Mouse (Mus musculus): ENCODE measurements around the gene Fam193a. TPM values are rescaled to one million over a fixed set of nuclear protein-coding genes. Genes with fewer than 3 reads are reported as not detected.

Fam193a gene
- total RNA-seq, 2 experiments from 2014 or later, result 39.0 to 43.3 TPM

GRCm38 (mm10) chr5:34468039-34468775 lies 98.5 kb downstream of the Fam193a start:
- intact Hi-C loops (cut with DNase I), result no loop called here
- Histone ChIP-seq H3K27ac (no peak overlapping the region), H3K4me3 (no peak overlapping the region)
- DNase-seq (ENCODE audit: extremely low spot score in 1 of 2, low spot score in 2 of 2), result no peak
- TF ChIP-seq CTCF (IDR thresholded peaks at IDR 0.05), result no peak

DNA sequence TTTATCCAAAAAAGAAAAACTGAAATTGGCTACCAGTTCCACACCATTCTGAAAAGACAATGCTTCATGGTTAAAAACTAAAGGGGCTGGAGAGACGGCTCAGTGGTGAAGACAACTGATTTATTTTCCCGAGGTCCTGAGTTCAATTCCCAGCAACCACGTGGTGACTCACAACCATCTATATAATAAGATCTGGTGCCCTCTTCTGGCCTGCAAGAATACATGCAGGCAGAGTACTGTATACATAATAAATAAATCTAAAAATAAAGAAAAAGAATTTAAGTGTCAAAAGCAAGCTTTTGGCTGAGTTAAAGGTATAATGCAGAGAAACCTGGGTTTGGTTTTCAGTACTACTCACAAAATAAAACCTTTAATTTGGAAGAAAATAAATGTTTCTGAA lies 111.2 kb downstream of the Fam193a start:
- Histone ChIP-seq H3K4me3 (no peak overlapping the region), H3K27ac (no peak overlapping the region)
- intact Hi-C loops (cut with DNase I), result no loop called here
- TF ChIP-seq CTCF (IDR thresholded peaks at IDR 0.05), result peak; percentile 40
- DNase-seq (ENCODE audit: extremely low spot score in 1 of 2, low spot score in 2 of 2), result no peak

DNA sequence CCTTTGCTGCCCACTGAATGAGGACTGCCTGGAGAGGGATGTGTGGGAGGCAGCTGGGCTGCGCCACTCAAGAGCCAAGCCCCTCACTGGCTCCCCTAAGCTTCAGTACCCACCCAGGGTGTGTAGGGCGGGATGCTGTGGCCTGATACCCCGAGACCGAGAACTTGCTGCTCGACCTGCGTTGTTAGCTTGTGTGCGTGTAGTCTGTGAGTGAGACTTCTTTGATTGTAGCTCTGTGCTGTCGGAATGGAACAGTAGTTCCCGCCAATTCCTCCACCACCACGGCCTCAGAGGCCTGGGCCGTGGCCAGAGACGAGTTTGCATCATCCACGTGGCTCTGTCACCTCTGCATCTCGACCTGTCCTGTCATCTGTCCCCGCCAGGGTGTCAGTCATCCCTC lies 116.0 kb downstream of the Fam193a start:
- TF ChIP-seq CTCF (IDR thresholded peaks at IDR 0.05), result no peak
- Histone ChIP-seq H3K4me3 (no peak overlapping the region), H3K27ac (no peak overlapping the region)
- intact Hi-C loops (cut with DNase I), result no loop called here
- DNase-seq (ENCODE audit: extremely low spot score in 1 of 2, low spot score in 2 of 2), result no peak

DNA sequence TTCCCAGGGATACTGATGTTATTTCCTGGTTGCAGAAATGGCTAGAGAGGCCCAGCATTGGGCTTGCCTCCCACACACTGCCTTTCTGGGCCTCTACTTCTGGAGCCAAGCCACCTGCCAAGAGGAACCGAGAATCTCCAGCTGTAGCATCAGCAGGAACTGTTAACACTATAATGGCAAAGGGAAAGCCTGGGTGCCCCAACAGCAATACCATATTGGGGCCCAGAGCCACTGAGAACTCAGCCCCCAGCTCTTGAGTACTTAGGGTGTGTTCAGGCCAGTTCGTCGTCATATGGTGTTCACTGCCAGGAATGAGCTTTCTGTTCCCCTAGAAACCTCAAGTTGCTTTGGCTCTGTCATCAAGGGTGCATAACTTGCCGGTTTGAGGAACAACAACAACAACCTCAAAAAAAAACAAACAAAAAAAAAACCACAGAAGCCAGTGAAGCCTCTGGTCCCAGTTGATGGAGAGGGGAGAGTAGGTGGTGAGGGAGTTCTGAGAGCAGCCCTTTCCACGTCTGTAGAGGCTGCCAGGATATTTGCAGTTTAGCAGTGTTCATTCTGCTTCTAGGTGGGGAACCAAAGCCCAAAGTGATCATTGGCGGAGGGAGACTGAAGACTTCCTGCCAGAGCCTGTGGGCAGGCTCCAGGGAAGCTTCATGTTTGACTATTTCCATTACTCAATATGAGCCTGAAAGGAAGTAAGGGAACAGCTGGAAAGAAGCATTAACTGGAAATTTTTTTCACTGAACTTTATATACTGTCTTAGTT lies 117.8 kb downstream of the Fam193a start:
- TF ChIP-seq CTCF (IDR thresholded peaks at IDR 0.05), result no peak
- Histone ChIP-seq H3K4me3 (no peak overlapping the region), H3K27ac (peak overlapping the region; percentile 33)
- DNase-seq (ENCODE audit: extremely low spot score in 1 of 2, low spot score in 2 of 2), result no peak
- intact Hi-C loops (cut with DNase I), result no loop called here

DNA sequence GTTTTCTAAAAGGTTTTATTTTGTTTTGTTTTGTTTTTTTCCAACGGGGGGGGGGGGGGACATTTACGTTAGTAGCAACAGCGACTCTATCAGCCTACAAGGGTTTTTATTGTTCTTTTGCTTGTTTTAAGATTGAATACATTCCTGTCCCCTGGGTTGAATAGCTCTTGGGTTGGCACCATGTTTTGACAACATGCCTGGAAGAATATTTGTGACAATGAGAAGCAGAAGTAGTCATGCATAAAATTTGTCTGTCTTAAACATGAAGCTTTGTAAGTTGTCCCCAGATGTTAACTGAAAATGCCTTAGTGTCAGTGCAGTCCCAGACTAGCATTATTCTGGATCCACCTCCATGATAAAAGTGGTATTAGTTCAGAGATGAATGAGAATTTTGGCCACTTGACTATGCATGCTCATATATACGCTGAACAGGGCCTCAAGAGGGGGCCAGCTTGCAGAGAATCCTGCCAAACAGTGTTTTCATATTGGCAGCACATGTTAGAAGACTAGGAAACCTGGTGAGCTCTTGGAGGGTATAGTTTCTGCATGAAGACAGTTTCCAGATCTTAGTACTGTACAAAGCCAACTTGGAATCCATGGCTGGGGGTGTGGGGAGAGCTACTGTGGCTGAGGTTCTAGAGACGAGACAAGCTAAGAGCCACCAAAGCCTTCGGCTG lies 119.1 kb downstream of the Fam193a start:
- intact Hi-C loops (cut with DNase I), result no loop called here
- no peak overlapping the region for H3K4me3 ChIP-seq
- no peak for DNase-seq (ENCODE audit: extremely low spot score in 1 of 2, low spot score in 2 of 2)
- H3K27ac ChIP-seq, result no peak overlapping the region
- TF ChIP-seq CTCF (IDR thresholded peaks at IDR 0.05), result no peak

DNA sequence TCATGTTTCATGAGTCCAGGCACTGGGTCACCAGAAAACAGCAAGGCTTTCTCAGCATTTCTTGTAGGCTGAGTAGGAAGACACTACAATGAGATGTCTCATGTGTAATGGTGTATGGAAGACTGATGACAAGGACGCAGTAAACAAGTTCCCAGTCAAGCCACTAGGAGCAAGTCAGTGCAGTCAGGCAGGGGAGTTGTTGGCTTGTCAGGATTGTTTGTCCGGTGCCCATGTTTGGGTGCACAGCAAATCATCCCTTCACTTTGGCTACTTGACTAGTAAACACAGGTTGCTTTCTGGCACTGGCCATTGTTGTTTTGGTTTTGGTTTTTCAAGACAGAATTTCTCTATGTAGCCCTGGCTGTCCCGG lies 119.7 kb downstream of the Fam193a start:
- intact Hi-C loops (cut with DNase I), result no loop called here

DNA sequence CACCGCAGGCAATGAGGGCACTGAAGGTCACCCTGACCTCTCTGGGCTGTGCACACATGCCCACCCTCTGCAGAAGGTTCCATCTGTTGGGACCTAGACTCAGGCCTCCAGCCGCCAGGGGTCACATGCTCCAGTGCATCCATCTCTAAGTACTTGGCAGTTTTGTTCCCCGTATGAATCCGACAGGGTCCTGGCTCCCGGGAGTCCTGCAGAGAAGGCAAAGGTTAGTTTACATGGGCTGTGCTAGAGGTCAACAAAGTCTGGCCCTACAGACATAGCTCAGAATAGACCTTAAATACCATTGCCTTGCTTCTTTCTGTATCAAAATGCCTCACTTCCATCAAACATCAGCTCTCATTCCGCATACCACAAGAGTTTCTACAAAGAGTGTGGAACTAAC lies 127.0 kb downstream of the Fam193a start:
- Histone ChIP-seq H3K27ac (no peak overlapping the region), H3K4me3 (no peak overlapping the region)
- intact Hi-C loops (cut with DNase I), result no loop called here
- no peak for TF ChIP-seq CTCF (IDR thresholded peaks at IDR 0.05)
- DNase-seq (ENCODE audit: extremely low spot score in 1 of 2, low spot score in 2 of 2), result no peak

More for the DNA sequence above, 119.7 kb downstream of the Fam193a start:
- TF ChIP-seq CTCF (IDR thresholded peaks at IDR 0.05), result no peak; the same call in none of the 2 replicates
- H3K27ac ChIP-seq, result no peak overlapping the region
- H3K4me3 ChIP-seq, result no peak overlapping the region
- DNase-seq (ENCODE audit: extremely low spot score in 1 of 2, low spot score in 2 of 2), result no peak

- DNase-seq (ENCODE audit: extremely low spot score in 1 of 2, low spot score in 2 of 2), result no peak
- intact Hi-C loops (cut with DNase I), result no loop called here
- H3K27ac ChIP-seq, result no peak overlapping the region
- no peak for TF ChIP-seq CTCF (IDR thresholded peaks at IDR 0.05)
- no peak overlapping the region for H3K4me3 ChIP-seq
Measured at GRCm38 (mm10) chr5:34500886-34501285, 131.2 kb downstream of the Fam193a start.

- Histone ChIP-seq H3K4me3 (no peak overlapping the region), H3K27ac (no peak overlapping the region)
- TF ChIP-seq CTCF (IDR thresholded peaks at IDR 0.05), result no peak
- no peak for DNase-seq (ENCODE audit: extremely low spot score in 1 of 2, low spot score in 2 of 2)
- intact Hi-C loops (cut with DNase I), result no loop called here
Measured at GRCm38 (mm10) chr5:34501588-34501987, 131.9 kb downstream of the Fam193a start.

DNA sequence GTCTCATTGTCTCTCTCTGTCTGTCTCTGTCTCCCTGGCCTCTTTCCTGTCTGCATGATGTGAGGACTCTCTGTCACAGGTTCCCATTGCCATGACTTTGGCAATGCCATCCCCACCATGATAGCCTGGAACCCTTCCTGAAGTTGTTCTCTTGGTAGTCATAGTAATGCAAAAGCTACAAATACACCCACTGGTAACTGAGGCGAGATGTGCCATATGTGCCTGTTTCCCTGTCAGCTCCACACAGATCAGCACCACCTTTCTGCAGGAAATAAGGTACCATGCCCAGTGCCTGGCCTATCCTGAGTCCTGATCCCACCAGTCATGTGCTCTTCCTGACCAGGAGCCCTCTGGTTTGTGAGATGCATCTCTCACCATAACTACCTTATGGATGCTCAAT lies 132.7 kb downstream of the Fam193a start:
- no peak for DNase-seq (ENCODE audit: extremely low spot score in 1 of 2, low spot score in 2 of 2)
- no peak for TF ChIP-seq CTCF (IDR thresholded peaks at IDR 0.05)
- Histone ChIP-seq H3K27ac (no peak overlapping the region), H3K4me3 (no peak overlapping the region)
- intact Hi-C loops (cut with DNase I), result no loop called here

- DNase-seq (ENCODE audit: extremely low spot score in 1 of 2, low spot score in 2 of 2), result no peak
- Histone ChIP-seq H3K27ac (no peak overlapping the region), H3K4me3 (no peak overlapping the region)
- no peak for TF ChIP-seq CTCF (IDR thresholded peaks at IDR 0.05)
- intact Hi-C loops (cut with DNase I), result no loop called here
Measured at GRCm38 (mm10) chr5:34502821-34503220, 133.1 kb downstream of the Fam193a start.

DNA sequence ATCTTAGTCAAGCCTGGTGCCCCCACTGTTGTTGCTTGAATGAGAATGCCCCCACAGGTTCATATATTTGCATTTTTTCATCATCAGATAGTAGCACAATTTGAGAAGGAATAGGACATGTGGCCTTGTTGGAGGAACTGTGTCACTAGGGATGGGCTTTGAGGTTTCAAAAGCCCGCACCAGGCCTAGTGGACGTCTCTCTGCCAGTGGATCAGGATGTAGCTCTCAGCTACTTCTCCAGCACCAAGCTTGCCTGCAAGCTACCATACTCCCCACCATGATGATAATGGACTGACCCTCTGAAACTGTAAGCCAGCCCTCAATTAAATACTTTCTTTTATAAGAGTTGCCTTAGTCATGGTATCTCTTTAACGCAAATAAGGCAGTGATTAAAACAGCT lies 142.8 kb downstream of the Fam193a start:
- intact Hi-C loops (cut with DNase I), result no loop called here
- no peak for DNase-seq (ENCODE audit: extremely low spot score in 1 of 2, low spot score in 2 of 2)
- H3K4me3 ChIP-seq, result no peak overlapping the region
- TF ChIP-seq CTCF (IDR thresholded peaks at IDR 0.05), result no peak
- H3K27ac ChIP-seq, result no peak overlapping the region

Measured in left cerebral cortex, adult 2 months (tissue).